Mouse (Mus musculus) liver, postnatal 0 days (tissue): ENCODE measurements around the gene Apoh.

Experiments
- CTCF ChIP-seq: sonication (generic); IDR thresholded peaks from 2 replicates; pipeline ENCODE4 v1.5.1; 2016; ENCODE audit warnings: antibody characterized with exemption, low read depth
- EP300 ChIP-seq: IDR thresholded peaks from 2 replicates; pipeline ENCODE4 v1.6.1; 2016; ENCODE audit warnings: antibody characterized with exemption, low read depth, mild to moderate bottlenecking

GRCm38 (mm10) chr11:108299913-108300312, 43.2 kb upstream of the Apoh start:
- no peak for TF ChIP-seq CTCF
- no peak for TF ChIP-seq EP300
